Mouse (Mus musculus) subcutaneous adipose tissue, adult 2 months (tissue): Measurements from ENCODE around the gene Shpk. TPM values are rescaled to one million over a fixed set of nuclear protein-coding genes. Genes with fewer than 3 reads are reported as not detected.

Source experiments
- polyA plus RNA-seq: library from polyadenylated mRNA; depleted of rRNA; stranded (reverse); fragments of >200 nt; gene quantifications from 2 replicates; pipeline ENCODE4 v1.2.3, GENCODE M21; 2012; ENCODE audit warnings: low replicate concordance; rRNA removed

The Shpk gene
- 9.3 and 15.2 TPM in 2 replicates for polyA plus RNA-seq

DNA sequence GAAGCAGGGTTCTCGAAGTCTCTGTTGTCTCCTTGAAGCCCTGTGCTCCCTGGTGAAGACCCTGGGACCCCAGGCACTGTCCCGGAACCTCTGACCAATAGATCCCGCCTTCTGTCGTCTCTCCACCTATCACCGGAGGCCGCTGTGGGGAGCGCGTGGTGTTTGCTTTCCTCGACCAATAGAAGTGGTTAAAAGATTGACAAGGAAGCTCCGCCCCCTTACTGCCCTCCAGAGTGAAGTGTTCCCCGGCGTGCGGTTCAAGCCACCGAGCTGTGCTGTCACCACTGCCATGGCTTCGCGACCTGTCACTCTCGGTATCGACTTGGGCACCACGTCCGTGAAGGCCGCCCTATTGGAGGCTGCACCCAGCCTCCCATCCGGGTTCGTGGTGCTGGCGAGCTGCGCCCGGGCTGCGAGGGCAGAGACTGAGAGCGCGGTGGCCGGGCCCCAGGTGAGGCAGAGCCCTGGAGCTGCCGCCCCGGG is at the start of gene Shpk:
TSS of gene Shpk (plus strand) at position 231 of the 483 bp plus-strand sequence.

GRCm38 (mm10) chr11:73159957-73160810 is 39.1 kb upstream of the Shpk start, which contains the start of gene P2rx5:
P2rx5 (plus strand) TSS chr11:73160421.

GRCm38 (mm10) chr11:73176608-73177508 is 22.4 kb upstream of the Shpk start, which contains the start of the genes Emc6 and Tax1bp3:
Emc6 (minus strand) TSS chr11:73177037.
Tax1bp3 (plus strand) TSS chr11:73177083.

GRCm38 (mm10) chr11:73198603-73199229 is 544 bp upstream of the Shpk start, which contains the start of gene Ctns:
Ctns (minus strand) TSS chr11:73199042.

DNA sequence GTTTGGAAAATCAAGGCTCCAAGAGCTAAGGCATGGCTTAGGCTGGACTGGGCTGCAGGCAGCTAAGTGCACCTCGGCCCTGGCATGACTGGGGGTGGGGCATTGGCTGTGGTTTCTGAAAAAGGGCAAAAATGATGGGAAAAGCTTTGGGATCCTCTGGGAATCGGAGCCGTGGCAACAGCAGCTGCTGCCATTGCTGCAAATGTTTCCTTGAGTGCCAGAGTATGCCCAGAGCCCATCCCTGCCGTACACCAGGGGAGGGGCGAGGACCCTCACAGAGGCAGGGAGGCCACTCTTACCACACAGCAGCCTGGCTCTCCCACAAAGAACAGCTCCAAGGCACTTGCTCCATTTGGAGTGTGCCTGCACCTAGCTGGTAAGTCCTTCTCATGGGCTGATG is 34.7 kb downstream of the Shpk start, which contains the start of gene Trpv1:
TSS of gene Trpv1 (plus strand) at position 301 of the 400 bp plus-strand sequence.

GRCm38 (mm10) chr11:73267267-73267666 is 68.0 kb downstream of the Shpk start, which contains the start of gene Trpv3:
Trpv3 (plus strand) TSS chr11:73267388.

Other genes with a start within 250 kb of the Shpk start
- 54.4 and 78.2 TPM in 2 replicates for gene Atp2a3, start 238.3 kb upstream of the Shpk start, polyA plus RNA-seq
- gene P2rx1, start 200.4 kb upstream of the Shpk start, polyA plus RNA-seq = 5.5 and 6.8 TPM in 2 replicates
- gene Camkk1, start 180.5 kb upstream of the Shpk start, polyA plus RNA-seq = 3.4 and 9.3 TPM in 2 replicates
- gene Ncbp3, start 151.7 kb upstream of the Shpk start, polyA plus RNA-seq = 2.3 and 4.2 TPM in 2 replicates
- 2.6 and 2.8 TPM in 2 replicates for gene Itgae, start 108.9 kb upstream of the Shpk start, polyA plus RNA-seq
- 0.26 and 1.9 TPM in 2 replicates for gene Haspin, start 61.2 kb upstream of the Shpk start, polyA plus RNA-seq
- gene P2rx5, start 39.0 kb upstream of the Shpk start, polyA plus RNA-seq = 5.5 and 9.3 TPM in 2 replicates
- gene Emc6, start 22.4 kb upstream of the Shpk start, polyA plus RNA-seq = 74.8 and 94.3 TPM in 2 replicates
- gene Tax1bp3, start 22.4 kb upstream of the Shpk start, polyA plus RNA-seq = 127 and 170 TPM in 2 replicates
- 22.1 and 23.4 TPM in 2 replicates for gene Ctns, start 418 bp upstream of the Shpk start, polyA plus RNA-seq
- gene Trpv1, start 34.8 kb downstream of the Shpk start, polyA plus RNA-seq = 2.9 and 6.3 TPM in 2 replicates
- gene Trpv3, start 67.9 kb downstream of the Shpk start, polyA plus RNA-seq = 0.21 and 0.26 TPM in 2 replicates
- 11.1 and 23.5 TPM in 2 replicates for gene Aspa, start 130.1 kb downstream of the Shpk start, polyA plus RNA-seq
- 0.06 TPM in 1 of 2 replicates, not detected in the other for gene Gm49340, start 130.3 kb downstream of the Shpk start, polyA plus RNA-seq
- 0.33 and 0.34 TPM in 2 replicates for gene Spata22, start 130.3 kb downstream of the Shpk start, polyA plus RNA-seq
- gene Olfr20, start 151.3 kb downstream of the Shpk start, polyA plus RNA-seq = 0.46 and 0.77 TPM in 2 replicates
- gene Olfr376, start 171.8 kb downstream of the Shpk start, polyA plus RNA-seq = not detected in 2 replicates
- gene Olfr1, start 200.2 kb downstream of the Shpk start, polyA plus RNA-seq = not detected in 2 replicates
- gene Olfr378, start 229.0 kb downstream of the Shpk start, polyA plus RNA-seq = not detected in 2 replicates